In the genomic region with DNA sequence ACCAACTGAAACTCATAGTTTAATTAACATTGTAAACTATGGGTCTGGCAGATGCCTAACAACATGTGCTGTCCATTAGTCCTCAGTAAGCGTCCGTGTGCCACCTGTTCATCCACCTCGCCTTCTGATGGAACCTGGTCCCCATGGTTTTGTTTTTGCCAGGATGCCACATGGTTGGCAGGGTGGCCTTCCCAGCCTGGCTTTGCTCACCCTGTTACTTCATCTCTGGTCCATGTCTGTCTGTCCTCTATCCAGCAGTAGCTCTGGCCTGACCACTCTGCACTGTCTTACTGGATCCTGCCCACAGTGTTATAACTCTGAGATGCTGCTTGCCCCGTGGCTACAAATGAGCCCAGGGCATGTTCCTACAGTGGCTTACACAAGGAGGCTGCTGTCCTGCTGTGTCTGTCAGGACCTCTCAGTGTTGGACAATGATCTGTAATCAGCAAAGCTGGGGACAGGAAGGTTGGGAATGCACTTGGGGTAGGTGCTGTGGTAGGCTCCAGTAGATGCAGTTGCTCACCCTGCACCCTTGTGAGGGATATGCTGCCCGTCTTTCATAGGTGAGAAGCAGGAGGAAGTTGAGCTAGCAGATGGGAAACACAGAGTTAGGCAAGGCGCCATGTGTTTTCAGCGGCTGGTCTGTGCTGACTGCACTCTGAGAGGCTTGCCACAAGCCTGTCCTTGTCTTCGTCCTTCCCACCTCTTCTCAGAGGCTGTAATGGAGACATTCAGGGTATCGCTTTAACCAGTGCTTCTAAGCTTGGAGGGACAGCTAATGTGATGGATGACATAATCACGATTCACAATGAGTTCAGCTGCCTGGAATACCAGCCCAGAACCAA, we compare ENCODE assay signal across 10 mouse cellular contexts.
DNase-seq lines count a peak whose midpoint lies in the region; ATAC-seq and TF ChIP-seq lines count a peak whose summit lies in the region.
"Had no signal": no experiment of that assay in that cellular context is flagged by ENCODE, and none has a peak within 500 bp of the region (broad histone marks: within the 10 kb centered on the region; RNA-seq: fewer than 3 reads in every experiment).

No protein-coding gene starts in this region.

- no peak overlapping the region for H3K4me2 ChIP-seq in hindbrain, embryonic 11.5 days (replicated peaks; ENCODE audit: low read depth, low read length)
- H3K4me2 ChIP-seq: liver, embryonic 15.5 days had no signal

- intact Hi-C loops in left cerebral cortex, adult 2 months (cut with DNase I) = no loop called here

- no peak for ATAC-seq in hindbrain, embryonic 11.5 days (ENCODE audit: low FRiP score)
- ATAC-seq in frontal cortex, adult (ENCODE audit: low TSS enrichment) = peak; percentile 80

- no peaks in the 10 kb centered on the region; the same call in 1 of the 2 replicates for H3K4me1 ChIP-seq in hindbrain, embryonic 11.5 days (replicated peaks; ENCODE audit: control insufficient read depth, insufficient read depth, low read length)
- H3K4me1 ChIP-seq in hindbrain, embryonic 10.5 days (replicated peaks) = peaks cover 24% of the 10 kb centered on the region

- H3K27ac ChIP-seq in hindbrain, embryonic 11.5 days (ENCODE audit: low read depth, low read length) = peak overlapping the region; percentile 51; the same call in 1 of the 2 replicates
- H3K27ac ChIP-seq in hindbrain, embryonic 10.5 days = no peak overlapping the region
- peak overlapping the region; percentile 79 for H3K27ac ChIP-seq in left cerebral cortex, adult 2 months
- H3K27ac ChIP-seq: liver, embryonic 15.5 days had no signal

- no peak for DNase-seq in hindbrain, embryonic 11.5 days (ENCODE audit: low spot score)
- DNase-seq in hindbrain, embryonic 10.5 days (ENCODE audit: low spot score) = no peak
- DNase-seq in left cerebral cortex, adult 2 months (ENCODE audit: extremely low spot score in 1 of 2, low spot score in 2 of 2) = peak in 1 of 2 experiments; percentile 51
- DNase-seq in thymus, postnatal 14 days = peak; percentile 67
- no peak for DNase-seq in urinary bladder, adult 2 months (ENCODE audit: low spot score)
- no peak for DNase-seq in kidney, postnatal 10 days
- no peak for DNase-seq in adipocyte (ENCODE audit: low spot score)

- no peaks in the 10 kb centered on the region for H3K9me3 ChIP-seq in hindbrain, embryonic 11.5 days (ENCODE audit: control insufficient read depth, low read length)
- H3K9me3 ChIP-seq in hindbrain, embryonic 10.5 days = no peaks in the 10 kb centered on the region
- H3K9me3 ChIP-seq: G1E; liver, embryonic 15.5 days had no signal

- H3K27me3 ChIP-seq in hindbrain, embryonic 11.5 days (ENCODE audit: control insufficient read depth, insufficient read depth, low read length) = no peaks in the 10 kb centered on the region
- no peaks in the 10 kb centered on the region for H3K27me3 ChIP-seq in hindbrain, embryonic 10.5 days (ENCODE audit: insufficient read depth, poor library complexity, severe bottlenecking)
- H3K27me3 ChIP-seq: liver, embryonic 15.5 days had no signal

- no peak overlapping the region for H3K9ac ChIP-seq in hindbrain, embryonic 11.5 days (ENCODE audit: low read depth, low read length)
- H3K9ac ChIP-seq: liver, embryonic 15.5 days had no signal

- H3K36me3 ChIP-seq in hindbrain, embryonic 11.5 days (ENCODE audit: control insufficient read depth, insufficient read depth, low read length) = no peaks in the 10 kb centered on the region
- H3K36me3 ChIP-seq in hindbrain, embryonic 10.5 days = no peaks in the 10 kb centered on the region
- H3K36me3 ChIP-seq: liver, embryonic 15.5 days had no signal

- WGBS in hindbrain, embryonic 11.5 days = 76% methylated on average over 10 of the region's 10 CpGs
- 83% methylated on average over 10 of the region's 10 CpGs for WGBS in hindbrain, embryonic 10.5 days

- no peak for TF ChIP-seq CTCF in left cerebral cortex, adult 2 months (IDR thresholded peaks at IDR 0.05)

- no peak overlapping the region for H3K4me3 ChIP-seq in hindbrain, embryonic 11.5 days (ENCODE audit: low read depth, low read length)
- H3K4me3 ChIP-seq in hindbrain, embryonic 10.5 days = no peak overlapping the region
- no peak overlapping the region for H3K4me3 ChIP-seq in left cerebral cortex, adult 2 months
- H3K4me3 ChIP-seq: liver, embryonic 15.5 days had no signal
